Mouse (Mus musculus): Measurements from ENCODE around the gene Tmem8b.
A peak's percentile ranks its signal among the peaks of the same experiment; 100 is the strongest.

The Tmem8b gene

GRCm38 (mm10) chr4:43656339-43657109, 12.2 kb upstream of the Tmem8b start, which contains the start of gene Hint2:
Gene Hint2, minus strand, starts transcription at chr4:43656466.
- DNase-seq (ENCODE audit: low read depth), result peak; percentile 91

DNA sequence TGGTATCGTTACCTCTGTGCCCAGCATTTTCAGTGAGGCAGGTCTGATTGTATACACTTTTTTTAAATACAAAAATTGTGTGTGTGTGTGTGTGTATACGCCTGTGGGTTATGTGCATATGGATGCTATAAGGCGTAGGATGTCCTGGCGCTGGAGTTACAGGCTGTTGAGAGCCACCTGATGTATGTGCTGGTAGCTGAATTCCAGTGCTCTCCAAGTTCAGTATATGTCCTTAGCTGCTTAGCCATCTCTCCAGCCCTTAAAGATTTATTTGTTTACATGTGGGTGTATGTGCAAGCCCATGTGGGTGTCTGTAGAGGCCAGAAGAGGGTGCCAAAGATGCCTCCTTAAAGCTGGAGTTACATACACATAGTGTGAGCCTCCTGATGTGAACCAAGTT, 11.6 kb upstream of the Tmem8b start:
- no peak for DNase-seq (ENCODE audit: low read depth)

DNA sequence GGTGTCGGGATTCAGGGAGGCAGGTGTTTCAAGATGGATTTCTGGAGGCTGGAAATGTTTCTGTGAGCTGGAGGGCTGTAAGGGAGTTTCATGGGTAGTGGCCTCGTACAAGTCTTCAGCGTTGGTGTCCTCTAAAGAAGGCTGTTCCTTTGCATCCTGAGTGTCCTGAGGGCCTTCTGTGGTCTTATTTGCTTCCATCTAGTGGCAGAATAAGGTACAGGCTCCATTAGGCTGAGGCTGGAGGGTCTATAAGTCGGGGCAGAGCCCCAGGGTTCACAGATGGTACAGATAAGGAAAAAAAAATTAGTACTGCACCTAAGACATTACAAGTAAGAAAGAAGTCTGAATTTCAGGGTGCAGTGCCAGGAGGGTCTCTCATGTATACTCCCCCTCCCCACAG, 2.4 kb upstream of the Tmem8b start:
- no peak for DNase-seq (ENCODE audit: low read depth)

- DNase-seq (ENCODE audit: low read depth), result no peak
These were observed 640 bp downstream of the Tmem8b start for GRCm38 (mm10) chr4:43669428-43669794.

GRCm38 (mm10) chr4:43672070-43672469, 3.3 kb downstream of the Tmem8b start:
- DNase-seq (ENCODE audit: low read depth), result peak; percentile 90

GRCm38 (mm10) chr4:43673703-43674102, 4.9 kb downstream of the Tmem8b start:
- no peak for DNase-seq (ENCODE audit: low read depth)

- DNase-seq (ENCODE audit: low read depth), result no peak
These were observed 6.2 kb downstream of the Tmem8b start for GRCm38 (mm10) chr4:43674974-43675373.

DNA sequence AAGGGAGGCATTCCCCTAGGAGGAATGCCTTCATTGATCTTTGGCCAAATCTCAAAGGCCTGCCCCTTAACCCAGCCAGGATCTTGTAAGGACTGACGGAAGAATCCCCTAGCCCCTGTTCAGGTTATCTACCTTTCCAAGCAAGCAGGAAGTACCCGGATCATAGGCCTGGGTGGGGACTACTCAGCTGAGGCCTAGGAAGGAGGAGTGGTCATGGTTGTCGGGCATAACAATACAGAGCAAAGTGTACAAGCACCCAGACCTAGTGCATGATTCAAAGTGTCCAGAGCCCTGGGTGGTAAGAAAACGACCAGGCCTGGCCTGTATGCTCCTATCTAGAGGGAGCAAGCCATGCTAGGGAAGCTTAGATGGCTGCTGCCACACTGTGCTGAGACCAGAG, 6.8 kb downstream of the Tmem8b start:
- no peak for DNase-seq (ENCODE audit: low read depth)

- DNase-seq (ENCODE audit: low read depth), result no peak
These were observed 9.8 kb downstream of the Tmem8b start for GRCm38 (mm10) chr4:43678541-43678940.

DNA sequence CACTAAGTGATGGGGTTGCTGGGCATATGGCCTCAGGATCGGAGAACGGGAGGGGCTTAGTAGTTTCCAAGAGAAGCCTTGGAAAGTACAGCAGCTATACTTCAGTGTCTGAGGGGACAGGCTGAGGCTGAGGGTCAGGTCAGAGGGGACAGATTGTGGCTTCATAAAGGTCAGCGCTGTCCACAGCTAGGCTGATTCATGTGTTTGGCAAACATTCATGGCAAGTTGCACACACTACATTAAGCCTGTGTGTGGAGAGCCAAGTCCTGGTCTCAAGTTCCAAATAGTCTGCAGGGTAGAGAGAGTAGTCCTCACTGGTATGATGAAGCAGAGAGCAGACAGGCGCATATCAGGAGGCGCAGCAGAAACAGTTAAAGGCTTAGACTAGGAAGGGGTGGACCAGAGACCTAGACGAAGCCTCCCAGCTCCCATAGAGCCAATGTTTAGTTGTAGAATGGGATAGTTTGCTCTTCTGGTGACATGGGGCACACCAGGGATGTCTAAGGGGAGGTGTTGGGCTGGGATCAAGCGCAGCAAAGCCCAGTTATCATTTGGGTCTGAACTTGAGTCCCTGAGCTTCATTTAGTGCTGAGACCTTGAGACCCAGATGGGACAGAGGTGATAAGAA, 10.8 kb downstream of the Tmem8b start:
- no peak for DNase-seq (ENCODE audit: low read depth)

DNA sequence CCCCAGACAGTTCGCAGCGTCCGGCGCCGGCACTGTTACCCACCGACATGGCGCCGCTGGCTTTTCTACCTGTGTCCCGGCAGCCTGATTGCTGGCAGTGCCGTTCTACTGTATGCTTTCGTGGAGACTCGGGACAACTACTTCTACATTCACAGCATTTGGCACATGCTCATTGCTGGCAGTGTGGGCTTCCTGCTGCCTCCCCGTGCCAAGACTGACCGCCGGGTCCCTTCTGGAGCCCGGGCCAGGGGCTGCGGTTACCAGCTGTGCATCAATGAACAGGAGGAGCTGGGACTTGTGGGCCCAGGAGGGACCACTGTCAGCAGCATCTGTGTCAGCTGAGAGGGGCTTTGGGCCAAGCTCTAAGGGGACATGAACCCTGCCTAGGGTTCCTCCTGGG, 21.2 kb downstream of the Tmem8b start:
- DNase-seq (ENCODE audit: low read depth), result no peak

GRCm38 (mm10) chr4:43691026-43691425, 22.3 kb downstream of the Tmem8b start:
- no peak for DNase-seq (ENCODE audit: low read depth)

DNA sequence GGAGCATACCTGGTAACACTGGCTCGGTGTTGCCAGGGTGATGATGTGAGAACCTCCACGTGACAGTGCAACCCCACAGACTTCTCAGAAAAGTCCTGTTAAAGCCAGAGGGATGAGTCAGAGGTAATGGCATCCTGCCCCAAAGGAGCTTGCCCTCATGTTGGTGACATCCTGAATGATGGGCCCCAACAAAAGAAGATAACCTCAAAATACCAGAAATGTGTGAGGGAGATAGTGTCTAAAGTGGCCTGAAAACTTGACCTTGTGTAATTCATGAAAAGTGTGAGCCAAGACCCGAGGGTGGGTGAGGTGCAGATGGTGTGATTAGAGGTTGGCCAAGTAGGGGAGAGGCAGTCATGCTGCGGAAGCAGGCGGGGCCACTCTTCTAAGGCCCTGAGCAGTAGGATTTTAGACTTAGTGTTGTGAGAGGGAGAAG, 25.1 kb downstream of the Tmem8b start:
- DNase-seq (ENCODE audit: low read depth), result peak; percentile 21

GRCm38 (mm10) chr4:43694439-43695248, 25.9 kb downstream of the Tmem8b start:
- DNase-seq (ENCODE audit: low read depth), result no peak

DNA sequence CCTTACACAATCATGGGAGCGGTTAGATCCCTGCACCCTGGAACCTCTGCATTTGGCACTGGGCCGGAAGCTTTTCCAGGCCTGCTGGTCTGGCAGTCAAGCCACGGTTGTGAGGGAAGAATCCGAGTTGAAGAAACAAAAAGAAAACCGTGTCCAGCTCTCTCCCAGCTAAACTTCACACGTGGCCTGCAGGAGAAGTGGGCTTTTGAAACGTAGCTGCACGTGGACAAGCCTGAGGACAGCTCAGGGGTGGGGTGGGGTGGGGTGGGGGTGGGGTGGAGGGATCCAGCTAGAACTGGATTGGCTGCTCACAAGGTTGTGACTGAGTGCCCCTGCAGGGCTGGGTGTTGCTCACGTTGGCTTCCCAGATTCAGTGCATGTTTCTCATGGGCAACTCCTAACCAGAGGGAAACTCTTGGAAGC, 26.5 kb downstream of the Tmem8b start:
- DNase-seq (ENCODE audit: low read depth), result no peak

GRCm38 (mm10) chr4:43696561-43696960, 27.8 kb downstream of the Tmem8b start:
- no peak for DNase-seq (ENCODE audit: low read depth)

DNA sequence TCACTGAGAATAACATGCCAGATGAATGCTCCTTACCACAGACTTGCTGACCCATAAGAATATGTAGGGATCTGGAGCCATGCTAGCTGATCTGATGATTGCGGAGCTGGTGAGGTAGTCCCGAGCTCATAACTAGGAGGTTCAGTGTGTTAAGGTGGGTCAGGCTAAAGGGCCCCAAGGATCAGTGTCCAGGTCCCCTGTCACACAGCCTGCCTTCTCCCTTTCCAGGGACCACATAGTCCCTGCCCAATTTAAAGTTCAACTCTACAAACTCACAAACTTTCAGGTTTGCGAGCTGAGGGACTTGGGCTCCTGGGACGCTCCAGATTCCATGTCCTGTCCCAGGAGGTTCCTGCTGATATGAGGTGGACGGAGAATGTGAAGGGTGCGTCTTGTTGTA, 31.9 kb downstream of the Tmem8b start, which contains the start of gene Olfr70:
Olfr70 (minus strand) TSS at position 101 of the 400 bp plus-strand sequence.
- no peak for DNase-seq (ENCODE audit: low read depth)

DNA sequence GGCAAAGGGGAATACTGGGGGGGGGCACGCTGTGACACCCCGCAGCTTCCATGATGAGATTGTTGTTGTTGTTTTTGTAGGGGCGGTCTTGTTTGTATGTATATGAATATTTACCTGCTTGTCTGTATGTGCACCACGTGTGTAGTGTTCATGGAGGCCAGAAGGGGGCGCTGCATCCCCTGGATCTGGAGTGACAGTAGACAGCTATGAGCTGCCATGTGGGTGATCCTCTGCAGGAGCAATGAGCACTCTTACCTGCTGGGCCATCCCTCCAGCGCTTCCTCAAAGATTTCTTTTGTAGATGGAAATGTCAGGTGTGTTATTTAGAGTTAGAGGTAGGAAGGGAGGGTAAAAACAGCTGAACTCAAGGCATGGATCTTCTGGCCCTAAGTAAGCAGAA, 34.7 kb downstream of the Tmem8b start:
- DNase-seq (ENCODE audit: low read depth), result no peak

DNA sequence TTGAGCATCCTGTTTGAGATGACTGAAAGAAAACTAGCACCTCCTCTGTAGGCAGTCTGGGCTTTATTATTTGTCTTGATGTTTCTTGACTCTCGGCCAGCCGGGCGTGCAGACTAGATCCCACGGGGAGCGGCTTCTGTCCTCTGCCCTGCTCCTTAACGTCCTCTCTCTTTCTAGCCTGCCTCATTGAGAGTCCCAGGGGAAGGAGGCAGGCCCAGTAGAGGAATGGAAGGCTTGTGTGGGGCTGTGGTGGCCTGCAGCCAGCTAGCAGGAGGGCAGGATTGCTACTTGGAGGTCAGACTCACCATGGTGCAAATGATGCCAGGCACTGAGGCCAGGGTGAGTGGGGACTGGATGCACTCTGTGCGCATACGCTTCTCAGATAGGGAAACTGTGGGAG, 35.1 kb downstream of the Tmem8b start:
- no peak for DNase-seq (ENCODE audit: low read depth)

GRCm38 (mm10) chr4:43705991-43706390, 37.2 kb downstream of the Tmem8b start:
- no peak for DNase-seq (ENCODE audit: low read depth)

DNA sequence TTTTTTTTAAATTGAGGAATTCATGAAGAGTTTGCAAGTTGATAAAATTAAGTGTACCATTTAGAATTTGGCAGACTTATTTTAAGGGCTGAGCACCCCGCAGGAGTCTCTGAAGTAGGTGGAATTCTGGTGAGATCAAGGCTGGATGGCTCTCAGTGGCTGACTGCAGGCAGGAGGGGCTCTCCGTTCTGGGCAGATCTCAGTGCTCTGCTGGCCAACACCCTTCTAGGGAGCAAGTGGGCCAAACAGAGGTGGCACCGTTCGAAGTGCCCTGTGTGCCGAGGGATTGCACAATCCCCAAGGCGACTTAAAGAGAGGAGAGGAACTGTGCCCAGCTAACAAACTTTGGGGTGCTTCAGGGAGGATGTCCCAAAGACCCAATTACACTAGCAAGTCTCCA, 41.1 kb downstream of the Tmem8b start, which contains the start of gene Olfr71:
Olfr71 (minus strand) TSS at position 387 of the 400 bp plus-strand sequence.
- DNase-seq (ENCODE audit: low read depth), result no peak

DNA sequence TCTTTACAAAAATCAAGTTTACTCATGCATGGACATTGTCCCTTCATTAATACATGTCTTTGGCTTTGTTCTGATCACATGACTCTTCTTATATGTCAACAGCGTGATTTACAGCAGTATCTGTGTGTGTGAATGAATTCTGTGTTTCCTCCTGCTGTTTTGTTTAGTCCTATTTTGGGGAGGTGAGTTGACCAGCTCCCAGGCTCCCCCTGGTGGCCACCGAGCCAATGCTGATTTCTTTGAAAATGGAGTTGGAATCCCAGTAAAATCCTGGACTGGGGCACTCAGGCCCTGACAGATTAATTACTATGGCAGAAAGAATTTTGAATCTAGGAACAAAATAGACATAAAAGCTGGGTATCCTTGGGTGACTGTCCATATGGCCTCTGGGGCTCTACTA, 43.0 kb downstream of the Tmem8b start:
- no peak for DNase-seq (ENCODE audit: low read depth)
